Mouse (Mus musculus): ENCODE results near the gene Ubl5. TPM values are rescaled to one million over a fixed set of nuclear protein-coding genes. Genes with fewer than 3 reads are reported as not detected.

Ubl5 gene
- polyA plus RNA-seq (2017; shearing (Covaris generic)) = 100 to 1,000 TPM; 286 to 359 TPM

GRCm38 (mm10) chr9:20642101-20642895 is at the start of gene Ubl5:
Gene Ubl5 (plus strand): TSS chr9:20642878.

GRCm38 (mm10) chr9:20644360-20645081 is 1.8 kb downstream of the Ubl5 start, which contains the start of gene Fbxl12:
Gene Fbxl12 (minus strand): TSS chr9:20644767.

GRCm38 (mm10) chr9:20651602-20652259 is 9.1 kb downstream of the Ubl5 start, which contains the start of gene Pin1:
Gene Pin1 (plus strand): TSS chr9:20652095.

Other genes starting within 250 kb of the Ubl5 start
- 10 to 100 TPM; 21.1 to 23.9 TPM for gene Zfp26, start 182.7 kb upstream of the Ubl5 start, polyA plus RNA-seq (2017; shearing (Covaris generic))
- gene Zfp426, start 150.1 kb upstream of the Ubl5 start, polyA plus RNA-seq (2017; shearing (Covaris generic)) = 10 to 100 TPM; 16.1 to 21.3 TPM
- 10 to 100 TPM; 29.5 to 32.5 TPM for gene Zfp266, start 121.5 kb upstream of the Ubl5 start, polyA plus RNA-seq (2017; shearing (Covaris generic))
- 10 to 100 TPM; 13.2 to 14.3 TPM for gene Zfp846, start 61.6 kb upstream of the Ubl5 start, polyA plus RNA-seq (2017; shearing (Covaris generic))
- gene Fbxl12, start 1.9 kb downstream of the Ubl5 start, polyA plus RNA-seq (2017; shearing (Covaris generic)) = 10 to 100 TPM; 58.8 to 71.7 TPM
- gene Pin1, start 9.2 kb downstream of the Ubl5 start, polyA plus RNA-seq (2017; shearing (Covaris generic)) = 10 to 100 TPM; 19.6 to 23.5 TPM
- under 1 TPM; 0.64 to 0.81 TPM for gene Olfm2, start 103.5 kb downstream of the Ubl5 start, polyA plus RNA-seq (2017; shearing (Covaris generic))
- gene Col5a3, start 172.2 kb downstream of the Ubl5 start, polyA plus RNA-seq (2017; shearing (Covaris generic)) = 1 to 10 TPM in 1 of 2 experiments, under 1 TPM in 1; 0.04 to 2.7 TPM
- not detected for gene Rdh8, start 175.6 kb downstream of the Ubl5 start, polyA plus RNA-seq (2017; shearing (Covaris generic))
- gene A230050P20Rik, start 225.8 kb downstream of the Ubl5 start, polyA plus RNA-seq (2017; shearing (Covaris generic)) = 10 to 100 TPM; 59.5 to 60.2 TPM
- 1 to 10 TPM; 3.0 to 4.6 TPM for gene Angptl6, start 236.8 kb downstream of the Ubl5 start, polyA plus RNA-seq (2017; shearing (Covaris generic))
- 100 to 1,000 TPM in 1 of 2 experiments, 10 to 100 TPM in 1; 74.5 to 114 TPM for gene Ppan, start 245.3 kb downstream of the Ubl5 start, polyA plus RNA-seq (2017; shearing (Covaris generic))